Mouse (Mus musculus) cerebellum, adult 2 months (tissue): ENCODE data around the gene Gm49661.

Experiments
- CTCF ChIP-seq: fragments of 200-500 bp; IDR thresholded peaks from 2 replicates; pipeline ENCODE4 v1.5.1; 2011; ENCODE audit warnings: low read depth, mild to moderate bottlenecking, control low read depth, low read length, moderate library complexity, borderline replicate concordance; ENCODE audit not compliant: insufficient read depth
- POLR2A ChIP-seq: fragments of 200-500 bp; IDR thresholded peaks from 2 replicates; pipeline ENCODE4 v1.6.1; 2011; ENCODE audit warnings: low read length, control low read depth, borderline replicate concordance; ENCODE audit not compliant: insufficient read depth

DNA sequence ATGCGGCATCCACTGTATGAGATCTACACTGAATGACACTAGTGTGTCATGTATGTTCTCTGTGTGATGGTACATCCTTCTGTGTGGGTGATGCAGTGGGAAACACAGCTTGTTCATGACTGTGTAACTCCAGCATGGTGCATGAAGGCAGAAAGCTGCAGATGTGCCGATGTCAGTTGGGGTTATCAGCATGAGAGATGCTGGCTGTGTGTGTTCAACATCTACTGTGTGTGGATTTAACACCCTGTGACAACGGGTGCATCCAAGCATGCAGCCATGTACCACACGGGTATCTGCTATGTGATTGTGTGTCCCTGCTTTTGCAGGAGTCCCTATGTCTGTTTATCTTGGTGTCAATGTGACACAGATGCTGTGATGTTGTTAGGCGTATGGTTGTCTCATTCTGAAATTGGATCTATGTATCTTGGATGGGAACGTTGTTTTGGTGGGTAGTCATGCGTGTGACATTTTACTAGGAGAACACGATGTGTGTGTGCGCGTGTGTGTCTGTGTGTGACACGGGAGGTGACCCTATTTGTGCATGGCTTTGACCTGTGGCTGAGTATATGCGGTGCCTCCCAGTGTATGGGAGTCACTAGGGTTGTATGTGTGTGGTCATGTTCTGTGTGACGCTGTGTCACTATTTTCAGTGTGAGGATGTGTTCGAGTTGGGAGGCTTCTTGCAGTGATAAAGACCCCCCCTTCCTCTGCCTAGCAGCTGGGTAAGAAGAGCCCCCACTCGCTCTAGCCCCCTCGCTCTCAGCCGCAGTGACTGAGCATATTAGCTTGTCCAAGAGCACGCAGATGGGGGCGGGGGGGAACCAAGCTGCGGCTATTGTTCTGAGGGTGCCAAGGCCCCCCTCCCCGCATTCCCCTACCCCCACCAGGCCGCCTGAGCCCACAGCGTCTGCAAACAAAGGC lies 32.9 kb downstream of the Gm49661 start:
- TF ChIP-seq POLR2A (no peak), CTCF (no peak)
